Mouse (Mus musculus): Measurements from ENCODE around the gene Cry1. TPM values are rescaled to one million over a fixed set of nuclear protein-coding genes. Genes with fewer than 3 reads are reported as not detected.

Cry1 gene
- polyA plus RNA-seq, 1 experiment from 2014 or later = 31.3 TPM

DNA sequence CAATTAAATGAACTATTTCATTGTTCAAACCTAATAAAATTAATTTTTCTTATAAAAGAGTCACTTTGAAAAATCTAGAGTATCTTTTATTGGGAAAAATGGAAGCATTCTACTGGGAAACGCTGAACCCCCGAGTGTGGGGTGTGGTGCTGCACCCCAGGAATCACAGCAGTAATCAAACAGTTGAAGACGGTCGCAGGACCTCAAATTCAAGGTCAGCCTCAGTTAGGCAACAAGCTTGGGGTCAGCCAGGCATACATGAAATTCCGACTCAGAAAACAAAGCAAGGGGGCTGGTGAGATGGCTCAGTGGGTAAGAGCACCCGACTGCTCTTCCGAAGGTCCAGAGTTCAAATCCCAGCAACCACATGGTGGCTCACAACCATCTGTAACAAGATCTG lies 27.4 kb downstream of the Cry1 start:
- WGBS = 89% methylated on average over 7 of the region's 7 CpGs
- no peak overlapping the region for H3K9ac ChIP-seq (replicated peaks)
- no peak overlapping the region for H3K4me2 ChIP-seq (replicated peaks)
- no peak overlapping the region for H3K4me3 ChIP-seq (replicated peaks)
- ATAC-seq = no peak
- H3K9me3 ChIP-seq = no peaks in the 10 kb centered on the region
- H3K27ac ChIP-seq = no peak overlapping the region
- no peaks in the 10 kb centered on the region for H3K27me3 ChIP-seq
- H3K36me3 ChIP-seq = no peaks in the 10 kb centered on the region
- peaks cover 5% of the 10 kb centered on the region; the same call in 1 of the 2 replicates for H3K4me1 ChIP-seq (replicated peaks)

DNA sequence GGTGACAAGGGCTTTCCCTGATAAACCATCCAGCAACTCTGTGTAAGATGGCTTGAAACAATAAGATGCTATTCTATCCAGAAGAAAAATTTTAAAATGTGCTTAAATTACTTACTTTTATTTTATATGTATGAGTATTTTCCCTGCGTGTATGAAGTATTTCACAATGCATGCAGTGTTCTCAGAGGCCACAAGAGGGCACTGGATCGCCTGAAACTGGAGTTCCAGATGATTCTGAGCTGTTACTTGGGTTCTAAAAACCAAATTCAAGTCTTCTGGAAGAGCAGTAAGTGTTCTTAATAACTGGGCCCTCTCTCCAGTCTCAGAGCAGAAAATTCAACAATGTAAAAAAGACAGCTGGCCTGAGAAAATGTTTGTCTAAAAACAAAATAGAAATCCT lies 30.7 kb downstream of the Cry1 start:
- Histone ChIP-seq H3K36me3 (peaks cover 5% of the 10 kb centered on the region; the same call in 1 of the 2 replicates), H3K4me2 (replicated peaks) (no peak overlapping the region), H3K4me3 (replicated peaks) (no peak overlapping the region), H3K9me3 (no peaks in the 10 kb centered on the region), H3K27me3 (no peaks in the 10 kb centered on the region), H3K4me1 (replicated peaks) (no peaks in the 10 kb centered on the region), H3K9ac (replicated peaks) (no peak overlapping the region), H3K27ac (no peak overlapping the region)
- WGBS = 10% methylated on average over 2 of the region's 2 CpGs
- ATAC-seq = no peak

DNA sequence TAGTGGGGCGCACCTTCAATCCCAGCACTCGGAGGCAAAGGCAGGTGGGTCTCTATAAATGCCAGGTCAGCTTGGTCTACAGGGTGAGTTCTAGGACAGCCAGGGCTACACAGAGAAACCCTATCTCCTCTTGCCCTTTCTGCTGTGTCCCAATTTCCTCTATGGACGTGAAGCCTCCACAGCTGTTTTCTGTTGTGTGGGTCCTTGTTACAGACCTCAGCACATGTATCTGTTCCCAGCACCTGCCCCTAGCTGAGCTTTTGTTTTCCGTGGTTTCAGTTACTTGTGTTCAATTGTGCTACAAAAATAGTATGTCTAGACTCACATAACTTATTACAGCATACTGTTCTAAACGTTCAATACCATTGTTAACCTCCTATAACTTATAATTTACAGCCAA lies 35.6 kb downstream of the Cry1 start:
- Histone ChIP-seq H3K9ac (replicated peaks) (no peak overlapping the region), H3K27me3 (no peaks in the 10 kb centered on the region), H3K4me3 (replicated peaks) (no peak overlapping the region), H3K36me3 (peaks cover 31% of the 10 kb centered on the region), H3K4me1 (replicated peaks) (0 out of 2 replicates have a peak, but pooled peaks cover 3% of the 10 kb centered on the region), H3K4me2 (replicated peaks) (no peak overlapping the region), H3K9me3 (no peaks in the 10 kb centered on the region), H3K27ac (no peak overlapping the region)
- WGBS = 92% methylated on average over 5 of the region's 5 CpGs
- ATAC-seq = no peak

GRCm38 (mm10) chr10:85146282-85146681 lies 38.6 kb downstream of the Cry1 start:
- 90% methylated on average over 14 of the region's 14 CpGs for WGBS
- no peak overlapping the region for H3K4me2 ChIP-seq (replicated peaks)
- peaks cover 50% of the 10 kb centered on the region for H3K36me3 ChIP-seq
- H3K9ac ChIP-seq (replicated peaks) = no peak overlapping the region
- no peaks in the 10 kb centered on the region for H3K27me3 ChIP-seq
- H3K4me3 ChIP-seq (replicated peaks) = no peak overlapping the region
- no peak for ATAC-seq
- H3K9me3 ChIP-seq = no peaks in the 10 kb centered on the region
- no peak overlapping the region for H3K27ac ChIP-seq
- 0 out of 2 replicates have a peak, but pooled peaks cover 3% of the 10 kb centered on the region for H3K4me1 ChIP-seq (replicated peaks)

DNA sequence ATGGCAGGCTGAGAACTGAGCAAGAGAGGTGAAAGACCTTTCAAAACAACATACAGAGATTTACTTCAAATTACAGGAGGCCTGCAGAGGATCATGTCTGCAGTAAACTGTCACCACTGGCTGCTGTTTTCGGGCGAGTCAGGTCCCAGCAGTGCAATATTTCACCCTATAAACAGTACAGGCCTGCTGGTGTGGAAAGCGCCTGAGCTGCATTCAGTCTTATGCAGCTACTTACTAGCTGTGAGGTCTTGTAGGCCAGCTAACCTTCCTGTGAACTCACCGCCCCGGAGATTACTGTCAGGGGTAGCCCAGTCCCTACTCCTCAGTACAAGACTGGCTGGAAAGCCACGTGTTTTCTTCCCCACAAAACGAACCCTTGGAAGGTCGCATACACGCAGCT lies 43.4 kb downstream of the Cry1 start:
- no peak overlapping the region for H3K4me3 ChIP-seq (replicated peaks)
- peaks cover 32% of the 10 kb centered on the region for H3K36me3 ChIP-seq
- ATAC-seq = no peak
- 0 out of 2 replicates have a peak, but pooled peaks cover 3% of the 10 kb centered on the region for H3K4me1 ChIP-seq (replicated peaks)
- H3K9me3 ChIP-seq = no peaks in the 10 kb centered on the region
- H3K27ac ChIP-seq = no peak overlapping the region
- WGBS = 89% methylated on average over 9 of the region's 9 CpGs
- H3K4me2 ChIP-seq (replicated peaks) = no peak overlapping the region
- no peak overlapping the region for H3K9ac ChIP-seq (replicated peaks)
- H3K27me3 ChIP-seq = no peaks in the 10 kb centered on the region

- H3K27me3 ChIP-seq = no peaks in the 10 kb centered on the region
- 95% methylated on average over 6 of the region's 6 CpGs for WGBS
- no peak overlapping the region for H3K4me2 ChIP-seq (replicated peaks)
These were observed 48.3 kb downstream of the Cry1 start for GRCm38 (mm10) chr10:85136573-85136972.

GRCm38 (mm10) chr10:85128453-85128852 lies 56.4 kb downstream of the Cry1 start:
- Histone ChIP-seq H3K4me1 (replicated peaks) (peaks cover 21% of the 10 kb centered on the region), H3K9me3 (no peaks in the 10 kb centered on the region), H3K4me3 (replicated peaks) (peak overlapping the region; percentile 59), H3K4me2 (replicated peaks) (peak overlapping the region; percentile 67), H3K27me3 (no peaks in the 10 kb centered on the region), H3K36me3 (peaks cover 26% of the 10 kb centered on the region), H3K9ac (replicated peaks) (0 out of 2 replicates have a peak overlapping the region, but pooled peaks have one; percentile 37), H3K27ac (peak overlapping the region; percentile 40; the same call in 1 of the 2 replicates)
- ATAC-seq = 0 out of 2 replicates have a peak, but pooled peaks have one; percentile 6
- WGBS = 29% methylated on average over 7 of the region's 7 CpGs

More at GRCm38 (mm10) chr10:85136573-85136972, 48.3 kb downstream of the Cry1 start:
- Histone ChIP-seq H3K9ac (replicated peaks) (no peak overlapping the region), H3K27ac (no peak overlapping the region), H3K4me1 (replicated peaks) (0 out of 2 replicates have a peak, but pooled peaks cover 3% of the 10 kb centered on the region), H3K9me3 (no peaks in the 10 kb centered on the region), H3K4me3 (replicated peaks) (no peak overlapping the region), H3K36me3 (peaks cover 22% of the 10 kb centered on the region)
- ATAC-seq = no peak

DNA sequence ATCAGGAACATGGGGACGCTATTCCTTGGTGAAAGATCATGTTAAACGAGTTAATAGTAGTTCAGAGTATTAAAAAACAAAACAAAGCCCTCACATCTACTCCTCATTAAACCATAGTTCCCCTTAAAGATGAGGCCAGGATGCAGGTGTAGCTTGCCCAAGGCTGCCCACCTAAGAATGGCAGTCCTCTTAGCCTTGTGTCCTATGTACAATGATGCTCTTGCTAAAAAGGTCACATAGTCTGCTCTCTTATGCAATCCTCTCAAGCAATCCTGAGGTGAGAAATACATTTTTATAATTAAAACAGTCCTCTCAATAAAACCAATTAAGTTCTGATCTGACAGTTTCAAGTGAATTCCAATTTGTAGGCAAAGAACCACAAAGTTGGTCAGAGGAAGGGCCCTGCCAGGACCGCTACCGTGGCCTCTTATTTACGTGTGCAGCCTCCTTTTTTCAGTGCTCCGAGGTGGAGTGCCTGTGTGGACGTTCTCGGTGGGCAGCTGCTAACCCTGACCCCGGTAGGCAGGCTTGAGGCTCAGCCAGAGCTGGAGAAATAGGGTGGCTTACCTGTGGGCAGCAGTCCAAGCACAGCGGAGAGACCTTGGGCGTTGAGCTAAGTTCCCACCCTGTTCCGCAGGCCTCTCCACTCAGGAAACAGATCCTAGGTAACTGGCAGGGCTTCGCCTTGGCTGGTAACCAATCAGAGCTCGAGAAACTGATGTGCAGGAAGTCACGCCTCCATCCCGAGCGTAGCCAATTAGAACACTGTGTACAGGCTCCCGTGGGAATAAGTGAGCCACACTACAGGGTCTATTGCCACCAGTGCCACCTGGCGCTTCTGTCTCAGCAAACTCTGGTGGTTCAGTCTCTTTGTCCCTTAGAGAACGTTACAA lies 57.2 kb downstream of the Cry1 start, which contains the start of gene Mterf2:
Gene Mterf2, minus strand, starts transcription at position 633 of the 893 bp plus-strand sequence.
- H3K4me2 ChIP-seq (replicated peaks) = peak within 1 kb of the TSS; percentile 67
- peak within 1 kb of the TSS; percentile 40 for H3K27ac ChIP-seq
- H3K9ac ChIP-seq (replicated peaks) = peak within 1 kb of the TSS; percentile 70
- no peaks in the 10 kb centered on the region for H3K9me3 ChIP-seq
- peak; percentile 100 for ATAC-seq
- 8% methylated on average over 20 of the region's 20 CpGs for WGBS
- no peaks in the 10 kb centered on the region for H3K27me3 ChIP-seq
- H3K36me3 ChIP-seq = peaks cover 24% of the 10 kb centered on the region
- H3K4me1 ChIP-seq (replicated peaks) = peaks cover 21% of the 10 kb centered on the region
- H3K4me3 ChIP-seq (replicated peaks) = peak within 1 kb of the TSS; percentile 59

- H3K9me3 ChIP-seq = no peaks in the 10 kb centered on the region
- H3K36me3 ChIP-seq = peaks cover 38% of the 10 kb centered on the region
- no peak overlapping the region for H3K27ac ChIP-seq
- no peak overlapping the region for H3K9ac ChIP-seq (replicated peaks)
- ATAC-seq = no peak
- H3K4me2 ChIP-seq (replicated peaks) = no peak overlapping the region
- H3K27me3 ChIP-seq = no peaks in the 10 kb centered on the region
- H3K4me1 ChIP-seq (replicated peaks) = peaks cover 21% of the 10 kb centered on the region
- H3K4me3 ChIP-seq (replicated peaks) = no peak overlapping the region
- 86% methylated on average over 13 of the region's 13 CpGs for WGBS
These were observed 59.7 kb downstream of the Cry1 start for GRCm38 (mm10) chr10:85125184-85125583.

DNA sequence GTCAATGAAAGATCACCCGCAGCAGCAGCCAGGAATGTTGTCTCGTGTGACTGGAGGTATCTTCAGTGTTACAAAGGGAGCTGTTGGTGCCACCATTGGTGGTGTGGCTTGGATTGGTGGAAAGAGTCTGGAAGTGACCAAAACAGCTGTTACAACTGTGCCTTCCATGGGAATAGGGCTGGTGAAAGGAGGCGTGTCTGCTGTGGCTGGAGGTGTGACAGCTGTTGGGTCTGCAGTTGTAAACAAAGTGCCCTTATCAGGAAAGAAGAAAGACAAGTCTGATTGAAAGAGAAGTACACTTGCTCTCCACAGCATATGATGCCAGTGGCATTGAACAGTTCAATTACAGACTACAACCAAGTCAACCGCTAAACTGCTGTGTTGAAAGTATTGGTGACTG lies 70.5 kb downstream of the Cry1 start:
- WGBS = 95% methylated on average over 4 of the region's 4 CpGs
- no peak overlapping the region for H3K27ac ChIP-seq
- H3K9me3 ChIP-seq = no peaks in the 10 kb centered on the region
- no peak overlapping the region for H3K9ac ChIP-seq (replicated peaks)
- ATAC-seq = no peak
- H3K4me1 ChIP-seq (replicated peaks) = no peaks in the 10 kb centered on the region
- no peaks in the 10 kb centered on the region for H3K27me3 ChIP-seq
- no peak overlapping the region for H3K4me3 ChIP-seq (replicated peaks)
- H3K36me3 ChIP-seq = peaks cover 23% of the 10 kb centered on the region
- H3K4me2 ChIP-seq (replicated peaks) = no peak overlapping the region

DNA sequence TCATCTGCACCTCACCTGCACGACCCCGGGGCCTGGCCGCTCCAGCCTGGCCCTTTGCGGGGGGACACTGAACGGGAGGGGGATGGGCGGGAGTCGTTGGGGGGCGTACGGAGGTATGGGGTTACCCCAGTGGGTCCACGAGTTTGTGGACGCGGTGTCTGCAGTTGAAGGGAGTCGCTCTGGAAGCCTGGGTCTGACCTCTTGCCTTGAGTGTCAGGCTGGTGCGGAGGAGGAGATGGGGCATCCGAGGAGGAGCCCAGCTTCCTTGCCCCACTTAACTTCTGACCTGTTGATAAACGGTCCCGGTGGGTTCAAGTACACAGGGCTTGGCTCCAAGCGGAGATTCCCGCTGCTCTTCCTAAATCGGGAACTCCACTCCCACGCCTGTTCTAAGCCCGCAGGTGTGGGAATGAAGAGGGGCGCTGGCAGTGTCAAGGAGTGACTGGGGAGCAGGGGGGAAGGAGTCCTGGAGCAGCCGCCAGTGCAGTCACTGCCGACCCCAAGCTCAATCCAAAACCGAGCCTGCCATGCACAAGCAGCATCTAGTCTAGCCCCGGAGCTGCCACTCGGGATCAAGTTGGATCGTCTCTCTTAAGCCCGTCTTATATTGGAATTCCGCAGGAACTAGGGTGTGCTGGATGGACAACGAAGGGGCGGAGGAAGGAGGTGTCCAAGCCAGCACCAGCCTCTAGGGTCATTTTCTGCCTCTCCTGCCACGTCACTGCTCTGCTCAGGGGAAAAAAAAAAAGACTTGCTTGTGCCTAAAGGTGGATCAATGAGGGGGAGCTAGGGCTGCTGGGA lies 81.6 kb downstream of the Cry1 start:
- H3K4me2 ChIP-seq (replicated peaks) = peak overlapping the region; percentile 97
- peaks cover 24% of the 10 kb centered on the region for H3K4me1 ChIP-seq (replicated peaks)
- H3K9ac ChIP-seq (replicated peaks) = peak overlapping the region; percentile 90
- peak; percentile 2; the same call in 1 of the 2 replicates for ATAC-seq
- no peaks in the 10 kb centered on the region for H3K36me3 ChIP-seq
- H3K27me3 ChIP-seq = no peaks in the 10 kb centered on the region
- peak overlapping the region; percentile 96 for H3K4me3 ChIP-seq (replicated peaks)
- WGBS = under 1% methylated on average over 34 of the region's 34 CpGs
- H3K27ac ChIP-seq = peak overlapping the region; percentile 86
- H3K9me3 ChIP-seq = no peaks in the 10 kb centered on the region

Measured in midbrain, embryonic 13.5 days (tissue).